Mouse (Mus musculus): ENCODE data around the gene Bbx. TPM values are rescaled to one million over a fixed set of nuclear protein-coding genes. Genes with fewer than 3 reads are reported as not detected.

Bbx gene
- polyA plus RNA-seq, 1 experiment: 9.4 TPM

GRCm38 (mm10) chr16:50437788-50438187 lies 5.6 kb upstream of the Bbx start:
- DNase-seq (ENCODE audit: low read depth): no peak
- TF ChIP-seq CTCF (IDR thresholded peaks at IDR 0.05; ENCODE audit: borderline replicate concordance, extremely low read depth, insufficient read depth, insufficient read length): no peak
- TF ChIP-seq POLR2A (IDR thresholded peaks at IDR 0.05; ENCODE audit: borderline replicate concordance, extremely low read depth, insufficient read depth, insufficient read length, poor library complexity, severe bottlenecking): no peak

- TF ChIP-seq POLR2A (IDR thresholded peaks at IDR 0.05; ENCODE audit: borderline replicate concordance, extremely low read depth, insufficient read depth, insufficient read length, poor library complexity, severe bottlenecking): no peak
- no peak for TF ChIP-seq CTCF (IDR thresholded peaks at IDR 0.05; ENCODE audit: borderline replicate concordance, extremely low read depth, insufficient read depth, insufficient read length)
- DNase-seq (ENCODE audit: low read depth): no peak
These were observed 5.1 kb upstream of the Bbx start for GRCm38 (mm10) chr16:50437331-50437730.

- DNase-seq (ENCODE audit: low read depth): peak; percentile 76
- no peak for TF ChIP-seq POLR2A (IDR thresholded peaks at IDR 0.05; ENCODE audit: borderline replicate concordance, extremely low read depth, insufficient read depth, insufficient read length, poor library complexity, severe bottlenecking)
- no peak for TF ChIP-seq CTCF (IDR thresholded peaks at IDR 0.05; ENCODE audit: borderline replicate concordance, extremely low read depth, insufficient read depth, insufficient read length)
These were observed 894 bp downstream of the Bbx start for GRCm38 (mm10) chr16:50431011-50431981.

GRCm38 (mm10) chr16:50430515-50430877 lies 1.7 kb downstream of the Bbx start:
- TF ChIP-seq CTCF (IDR thresholded peaks at IDR 0.05; ENCODE audit: borderline replicate concordance, extremely low read depth, insufficient read depth, insufficient read length) (no peak), POLR2A (IDR thresholded peaks at IDR 0.05; ENCODE audit: borderline replicate concordance, extremely low read depth, insufficient read depth, insufficient read length, poor library complexity, severe bottlenecking) (no peak)
- DNase-seq (ENCODE audit: low read depth): peak; percentile 61

GRCm38 (mm10) chr16:50429692-50430514 lies 2.3 kb downstream of the Bbx start:
- peak; percentile 61 for DNase-seq (ENCODE audit: low read depth)
- TF ChIP-seq CTCF (IDR thresholded peaks at IDR 0.05; ENCODE audit: borderline replicate concordance, extremely low read depth, insufficient read depth, insufficient read length): no peak
- TF ChIP-seq POLR2A (IDR thresholded peaks at IDR 0.05; ENCODE audit: borderline replicate concordance, extremely low read depth, insufficient read depth, insufficient read length, poor library complexity, severe bottlenecking): no peak

- DNase-seq (ENCODE audit: low read depth): peak; percentile 40
- TF ChIP-seq POLR2A (IDR thresholded peaks at IDR 0.05; ENCODE audit: borderline replicate concordance, extremely low read depth, insufficient read depth, insufficient read length, poor library complexity, severe bottlenecking): no peak
- no peak for TF ChIP-seq CTCF (IDR thresholded peaks at IDR 0.05; ENCODE audit: borderline replicate concordance, extremely low read depth, insufficient read depth, insufficient read length)
These were observed 3.1 kb downstream of the Bbx start for GRCm38 (mm10) chr16:50428871-50429691.

- peak; percentile 24 for DNase-seq (ENCODE audit: low read depth)
- TF ChIP-seq POLR2A (IDR thresholded peaks at IDR 0.05; ENCODE audit: borderline replicate concordance, extremely low read depth, insufficient read depth, insufficient read length, poor library complexity, severe bottlenecking): no peak
- no peak for TF ChIP-seq CTCF (IDR thresholded peaks at IDR 0.05; ENCODE audit: borderline replicate concordance, extremely low read depth, insufficient read depth, insufficient read length)
These were observed 12.1 kb downstream of the Bbx start for GRCm38 (mm10) chr16:50420130-50420529.

GRCm38 (mm10) chr16:50415406-50415805 lies 16.8 kb downstream of the Bbx start:
- TF ChIP-seq POLR2A (IDR thresholded peaks at IDR 0.05; ENCODE audit: borderline replicate concordance, extremely low read depth, insufficient read depth, insufficient read length, poor library complexity, severe bottlenecking) (no peak), CTCF (IDR thresholded peaks at IDR 0.05; ENCODE audit: borderline replicate concordance, extremely low read depth, insufficient read depth, insufficient read length) (no peak)
- no peak for DNase-seq (ENCODE audit: low read depth)

- no peak for TF ChIP-seq CTCF (IDR thresholded peaks at IDR 0.05; ENCODE audit: borderline replicate concordance, extremely low read depth, insufficient read depth, insufficient read length)
- no peak for TF ChIP-seq POLR2A (IDR thresholded peaks at IDR 0.05; ENCODE audit: borderline replicate concordance, extremely low read depth, insufficient read depth, insufficient read length, poor library complexity, severe bottlenecking)
- DNase-seq (ENCODE audit: low read depth): no peak
These were observed 29.3 kb downstream of the Bbx start for GRCm38 (mm10) chr16:50402851-50403250.

- DNase-seq (ENCODE audit: low read depth): no peak
These were observed 32.4 kb downstream of the Bbx start for GRCm38 (mm10) chr16:50399775-50400174.

More at GRCm38 (mm10) chr16:50399775-50400174, 32.4 kb downstream of the Bbx start:
- TF ChIP-seq CTCF (IDR thresholded peaks at IDR 0.05; ENCODE audit: borderline replicate concordance, extremely low read depth, insufficient read depth, insufficient read length) (no peak), POLR2A (IDR thresholded peaks at IDR 0.05; ENCODE audit: borderline replicate concordance, extremely low read depth, insufficient read depth, insufficient read length, poor library complexity, severe bottlenecking) (no peak)
